Mouse (Mus musculus) naive thymus-derived CD4-positive, alpha-beta T cell, adult 2 months (primary cell): ENCODE data around the gene Acer3.

Source experiments
- DNase-seq: peaks from one replicate; pipeline ENCODE4 v3.0.0-alpha.2; 2011; ENCODE audit warnings: low read depth

Acer3 gene

DNA sequence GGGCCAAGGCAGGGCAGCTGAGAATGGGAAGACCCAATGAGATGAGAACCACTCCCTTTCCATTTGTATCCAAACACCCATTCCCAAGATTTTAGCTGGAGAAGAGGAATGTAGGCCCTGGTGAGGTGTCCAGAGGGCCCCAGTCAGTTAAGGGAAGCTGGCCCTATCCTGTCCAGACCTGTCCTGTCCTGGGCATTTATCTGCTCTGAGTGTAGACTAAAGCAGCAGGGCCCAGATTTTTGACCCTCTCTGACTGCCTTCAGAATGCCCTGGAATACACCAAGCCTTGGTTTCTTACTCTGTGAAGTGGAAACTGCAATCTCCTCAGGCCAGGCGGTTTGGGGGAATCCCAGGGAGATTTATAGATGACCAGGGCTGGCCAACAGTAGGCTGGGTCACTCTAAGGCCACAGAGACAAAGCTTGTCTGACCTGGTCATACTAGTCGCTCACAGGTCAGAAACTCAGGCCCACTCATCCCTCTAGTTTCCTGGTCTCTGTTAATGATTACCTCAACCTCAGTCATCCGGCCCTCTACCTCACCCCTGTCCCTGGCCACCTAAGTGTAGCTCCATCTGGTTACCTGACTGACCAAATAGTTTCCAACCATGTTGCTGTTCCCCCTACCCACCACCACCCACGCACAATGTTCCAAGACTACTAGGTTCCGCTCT lies 142.3 kb downstream of the Acer3 start:
- no peak for DNase-seq

GRCm38 (mm10) chr7:98177929-98178559 lies 143.0 kb downstream of the Acer3 start, which contains the start of gene Capn5:
Gene Capn5 (minus strand): TSS chr7:98178274.
- peak; percentile 92 for DNase-seq

DNA sequence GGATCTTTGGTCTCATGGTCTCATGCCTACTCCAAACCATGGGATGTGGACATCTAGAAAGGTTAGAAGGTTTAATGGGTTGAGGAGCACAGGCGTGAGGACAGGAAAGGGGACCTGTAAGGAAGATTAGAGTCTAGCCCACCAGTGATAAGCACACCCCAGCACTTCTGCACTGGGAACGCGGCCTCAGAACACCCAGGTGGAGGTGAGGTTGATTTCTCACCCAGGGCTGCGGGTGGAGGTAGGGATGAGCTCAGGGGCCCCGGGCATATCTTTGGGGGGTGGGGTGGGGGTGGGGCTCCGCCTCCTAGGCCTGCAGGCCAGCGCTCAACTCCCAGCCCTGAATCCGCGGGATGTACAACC lies 143.5 kb downstream of the Acer3 start:
- DNase-seq: no peak

GRCm38 (mm10) chr7:98177071-98177485 lies 143.9 kb downstream of the Acer3 start:
- DNase-seq: no peak

GRCm38 (mm10) chr7:98176322-98177070 lies 144.5 kb downstream of the Acer3 start:
- DNase-seq: no peak

DNA sequence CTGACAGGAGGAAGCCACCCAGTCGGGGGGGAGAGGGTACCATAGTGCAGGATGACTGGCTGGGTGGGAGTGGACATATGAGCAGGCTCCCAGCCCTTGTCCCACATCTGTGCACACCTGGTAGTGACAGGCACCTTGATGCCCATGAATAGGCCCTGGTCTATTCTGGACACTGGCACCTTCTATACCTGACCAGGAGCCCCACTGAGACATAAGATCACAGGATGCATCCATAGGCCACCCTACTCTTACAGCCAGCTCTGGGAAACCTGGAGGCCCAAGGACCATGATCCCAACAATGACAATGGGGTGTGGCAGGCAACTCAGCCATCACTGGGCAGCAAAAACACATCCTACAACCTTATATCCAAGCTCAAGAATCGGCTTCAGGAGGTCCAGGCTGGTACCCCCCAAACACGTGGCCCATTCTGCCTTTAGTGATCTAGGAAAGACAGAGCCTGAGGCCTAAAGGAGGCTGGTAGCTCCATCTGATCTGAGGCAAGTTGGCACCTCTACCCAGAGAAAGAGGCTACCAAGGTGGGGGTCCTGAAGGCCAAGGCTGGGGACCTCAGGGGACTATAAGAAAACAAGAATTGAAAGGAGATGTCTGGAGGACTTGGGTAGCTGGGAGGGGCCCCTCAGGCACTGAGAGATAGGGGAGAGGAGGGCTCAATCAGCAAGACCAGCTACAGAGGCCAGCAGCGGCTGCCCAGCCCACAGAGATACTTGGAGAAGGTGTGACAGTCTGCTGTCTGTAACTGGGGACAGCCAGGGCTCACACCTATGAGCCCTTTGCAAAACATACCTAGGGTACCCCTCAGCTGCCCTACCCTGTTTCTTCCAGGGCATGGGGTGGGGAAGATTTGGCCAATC lies 145.9 kb downstream of the Acer3 start:
- no peak for DNase-seq

DNA sequence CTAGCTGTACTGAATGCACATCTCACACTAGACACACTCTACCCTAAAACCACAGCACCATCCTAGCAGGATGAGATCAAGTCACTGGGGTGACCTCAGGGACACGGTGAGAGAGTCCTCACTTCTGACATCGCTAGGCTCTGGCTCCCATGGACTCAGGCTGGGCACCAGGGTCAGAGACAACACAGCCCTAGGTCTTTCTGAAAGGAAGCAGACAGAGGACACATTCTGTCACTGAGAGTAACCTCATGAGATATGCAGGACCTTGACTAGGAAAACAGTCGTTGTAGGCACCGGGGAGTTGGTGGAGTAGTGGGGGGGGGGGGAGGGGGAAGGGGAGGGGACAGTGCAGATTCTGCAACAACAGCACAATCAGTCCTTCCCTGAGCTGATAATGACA lies 147.6 kb downstream of the Acer3 start:
- no peak for DNase-seq

DNA sequence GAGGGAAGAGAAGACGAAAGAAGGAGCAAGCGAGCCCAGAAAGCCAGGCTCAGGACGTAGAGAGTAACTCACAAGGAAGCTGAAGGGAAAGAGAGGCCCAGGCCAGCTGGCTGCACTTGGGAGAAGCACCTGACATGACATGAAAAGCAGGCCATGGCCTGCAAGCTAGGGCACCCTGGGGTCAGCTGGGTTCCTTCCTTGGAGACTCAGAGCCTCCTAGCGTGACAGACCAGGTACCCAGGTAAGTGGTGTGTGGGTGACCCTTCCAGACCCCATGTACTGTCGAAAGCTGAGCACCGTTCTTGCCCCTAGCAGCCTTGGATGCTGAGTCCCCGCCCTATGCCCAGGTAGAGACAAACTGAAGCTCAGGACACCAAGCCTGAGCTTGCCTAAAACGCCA lies 148.3 kb downstream of the Acer3 start:
- DNase-seq: no peak

DNA sequence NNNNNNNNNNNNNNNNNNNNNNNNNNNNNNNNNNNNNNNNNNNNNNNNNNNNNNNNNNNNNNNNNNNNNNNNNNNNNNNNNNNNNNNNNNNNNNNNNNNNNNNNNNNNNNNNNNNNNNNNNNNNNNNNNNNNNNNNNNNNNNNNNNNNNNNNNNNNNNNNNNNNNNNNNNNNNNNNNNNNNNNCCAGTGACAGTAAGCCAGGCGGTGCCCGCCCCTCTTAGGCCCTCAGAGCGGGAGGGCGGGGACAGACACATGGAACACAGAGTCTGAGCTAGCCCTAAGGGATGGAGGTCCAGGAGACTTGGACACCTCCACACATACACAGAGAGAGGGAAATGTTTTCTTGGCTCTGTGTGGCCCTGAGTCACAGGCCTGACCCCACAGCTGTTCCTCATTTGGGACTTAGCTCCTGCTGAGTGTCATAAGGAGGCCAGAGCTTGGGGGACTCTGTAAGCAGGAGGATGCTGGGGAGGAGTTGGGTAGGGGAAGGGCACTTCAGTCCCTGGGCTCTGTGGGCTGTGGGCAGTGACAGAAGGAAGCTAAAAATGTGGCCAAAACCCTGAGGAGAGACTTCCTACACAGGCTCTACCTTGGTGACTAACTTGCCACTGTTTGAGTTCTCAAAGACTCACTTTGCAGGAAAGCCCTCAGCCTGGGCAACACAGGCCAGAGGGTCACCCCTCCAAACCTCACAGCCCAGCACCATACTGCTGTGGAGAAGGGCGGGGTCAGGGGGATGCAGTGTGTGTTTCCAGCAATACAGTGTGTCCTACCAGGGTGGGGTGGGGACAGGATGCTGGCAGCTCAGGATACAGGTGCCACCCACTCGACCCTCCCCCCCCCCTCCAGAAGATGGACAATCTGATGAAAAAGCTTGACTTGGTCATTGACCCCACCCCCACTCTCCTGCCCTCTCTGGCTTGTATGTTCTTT lies 149.6 kb downstream of the Acer3 start:
- no peak for DNase-seq

DNA sequence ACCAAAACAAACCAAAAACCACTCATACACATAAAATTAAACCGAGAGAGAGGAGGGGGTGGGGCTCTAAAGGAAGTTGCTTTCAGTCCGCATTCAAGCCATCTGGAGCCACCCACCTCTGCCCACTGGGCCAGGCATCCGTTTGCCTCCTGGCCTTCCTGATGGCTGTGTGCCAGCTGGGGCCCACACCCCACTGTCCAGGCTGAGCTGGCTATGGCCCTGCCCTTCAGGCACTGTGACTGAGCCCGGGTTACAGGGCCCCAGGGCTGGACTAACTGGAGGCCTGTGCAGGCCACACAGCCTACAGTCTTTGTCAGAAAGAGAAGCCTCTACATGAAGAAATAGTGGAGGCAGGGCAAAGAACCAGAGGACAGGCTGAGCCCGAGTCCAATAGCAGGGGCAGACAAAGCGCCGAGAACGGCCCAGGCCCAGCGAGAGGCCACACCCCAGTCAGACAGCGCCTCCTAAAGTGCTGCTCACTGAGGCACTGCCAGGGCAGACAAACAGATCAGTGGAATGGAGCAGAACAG lies 155.9 kb downstream of the Acer3 start:
- DNase-seq: peak; percentile 22

- DNase-seq: no peak
Observed at GRCm38 (mm10) chr7:98164382-98164998, 156.5 kb downstream of the Acer3 start.

DNA sequence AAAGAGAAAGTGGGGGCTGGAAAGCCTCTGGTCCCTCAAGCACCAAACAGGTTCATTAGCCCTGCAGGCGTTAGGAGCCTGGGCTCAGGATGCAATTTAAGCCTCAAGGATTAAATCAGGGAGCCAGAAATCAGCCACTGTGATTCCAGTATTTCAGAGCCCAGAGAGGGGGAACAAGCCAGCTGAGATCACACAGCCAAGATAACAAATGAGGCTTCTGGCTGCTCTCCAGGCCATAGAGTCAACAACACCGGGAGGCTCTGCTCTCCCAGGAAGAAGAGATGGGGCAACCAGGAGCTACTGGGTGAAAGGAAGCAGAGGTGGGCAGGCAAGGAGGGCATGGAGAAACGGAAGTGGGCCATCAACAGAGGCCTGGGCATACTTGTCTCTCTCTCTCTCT lies 157.3 kb downstream of the Acer3 start:
- DNase-seq: no peak

DNA sequence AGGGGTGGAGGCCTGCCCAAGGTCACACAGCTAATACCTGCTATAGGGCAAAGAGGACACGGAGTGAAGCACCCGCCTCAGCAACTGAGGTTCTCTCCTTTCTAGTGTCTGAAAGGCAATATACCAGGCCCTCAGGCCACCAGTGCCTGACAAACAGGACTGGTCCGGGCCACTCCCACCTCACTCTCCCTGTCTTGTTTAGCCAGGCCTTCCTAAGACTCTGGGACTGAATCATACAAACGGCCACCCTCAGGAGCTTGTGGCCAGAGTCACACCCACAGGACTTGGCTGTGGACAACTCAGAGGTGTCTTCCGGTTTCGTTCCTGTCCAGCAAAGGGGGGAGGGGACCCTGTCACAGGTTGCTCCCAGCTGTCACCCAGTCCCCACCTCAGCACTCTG lies 158.8 kb downstream of the Acer3 start:
- no peak for DNase-seq

DNA sequence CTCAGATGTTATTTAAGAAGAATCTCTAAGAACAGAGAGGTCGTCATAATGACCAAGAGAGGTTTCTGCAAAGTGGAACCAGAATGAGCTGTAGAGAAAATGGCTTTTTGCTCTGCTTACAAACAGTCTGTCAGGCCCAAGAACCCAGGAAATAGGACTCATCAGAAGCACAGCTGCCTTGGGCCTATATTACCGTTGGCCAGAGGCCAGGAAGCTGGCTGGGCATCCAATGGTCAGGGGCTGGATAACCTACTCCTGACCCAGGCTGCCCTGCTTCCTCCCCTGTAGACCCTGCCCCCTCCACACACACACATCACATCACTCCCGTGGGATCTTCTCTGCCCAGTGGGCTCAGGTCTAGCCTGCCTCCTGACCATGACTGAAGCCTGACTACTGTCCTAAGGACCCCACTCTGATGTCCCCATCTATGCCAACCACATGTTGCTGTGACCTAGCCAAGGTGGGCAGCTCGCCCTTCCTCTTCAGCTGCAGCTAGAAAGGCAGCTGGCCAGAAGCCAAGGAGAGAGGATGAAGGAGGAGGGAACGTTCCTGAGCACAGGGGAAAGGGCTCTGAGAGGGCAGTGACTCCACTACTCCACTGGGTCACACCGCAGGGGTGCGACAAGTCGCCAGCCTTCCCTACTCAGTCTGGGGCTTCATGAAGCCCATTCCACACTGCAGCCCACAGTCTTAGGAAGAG lies 160.8 kb downstream of the Acer3 start:
- DNase-seq: no peak

DNA sequence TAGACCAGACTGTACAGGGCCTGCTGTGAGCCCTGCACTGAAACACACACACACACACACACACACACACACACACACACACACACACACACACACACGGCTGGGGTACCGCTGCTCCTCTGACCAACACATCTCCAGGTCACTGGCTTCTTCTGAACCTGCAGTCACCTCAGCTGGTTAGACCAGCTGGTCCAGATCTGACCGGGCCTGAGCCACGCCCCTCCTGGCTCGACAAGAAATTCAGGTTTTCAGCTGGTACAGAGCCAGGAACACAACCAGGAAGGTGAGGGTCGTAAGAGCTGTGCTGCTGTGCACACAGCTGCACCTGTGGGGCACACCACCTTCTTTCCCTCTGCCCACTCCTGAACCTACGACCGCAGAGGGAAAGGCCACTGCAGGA lies 162.5 kb downstream of the Acer3 start:
- DNase-seq: no peak

GRCm38 (mm10) chr7:98157636-98158332 lies 163.2 kb downstream of the Acer3 start:
- DNase-seq: no peak
